ENCODE assay signal across 20 mouse cellular contexts in the genomic region with DNA sequence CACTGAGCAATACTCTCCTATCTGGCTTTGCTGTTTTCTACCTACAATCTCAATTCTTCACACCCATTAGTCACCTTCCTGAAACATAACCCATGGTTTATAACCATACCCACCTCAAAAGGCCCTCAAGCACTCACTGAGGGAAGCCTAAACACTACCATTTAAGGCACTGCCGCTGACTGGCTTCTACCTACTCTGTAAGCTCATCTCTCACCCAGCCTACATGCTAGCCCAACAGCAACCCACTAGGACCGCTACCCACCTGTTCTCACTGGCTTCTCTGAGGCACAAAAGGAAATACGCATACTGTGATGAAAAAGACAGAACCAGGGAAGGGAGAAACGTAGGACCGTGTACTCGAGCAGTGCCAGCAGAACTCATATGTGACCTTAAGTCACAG.
"Had no signal": no experiment of that assay in that cellular context is flagged by ENCODE, and none has a peak within 500 bp of the region (broad histone marks: within the 10 kb centered on the region; RNA-seq: fewer than 3 reads in every experiment).

No protein-coding gene starts in this region.

- DNase-seq: kidney, adult 8-10 months; kidney, postnatal 10 days; kidney, postnatal 36 days; layer of hippocampus, postnatal 36 days; left cerebral cortex, postnatal 4 days; liver, postnatal 0 days; lung, embryonic 14.5 days; lung, postnatal 10 days; lung, postnatal 4 days; thymus, adult 18-20 months; thymus, postnatal 14 days; thymus, postnatal 4 days had no signal

- H3K4me3 ChIP-seq: kidney, embryonic 15.5 days; left cerebral cortex, adult 2 months; limb, embryonic 12.5 days; limb, embryonic 15.5 days; midbrain, embryonic 12.5 days; midbrain, embryonic 15.5 days; neural tube, embryonic 13.5 days had no signal

- H3K27ac ChIP-seq: kidney, embryonic 15.5 days; left cerebral cortex, adult 2 months; limb, embryonic 12.5 days; limb, embryonic 15.5 days; liver, embryonic 14.5 days; midbrain, embryonic 12.5 days; midbrain, embryonic 15.5 days; neural tube, embryonic 13.5 days had no signal
